Mouse (Mus musculus) liver, postnatal 0 days (tissue): Measurements from ENCODE around the gene Eif2s2.

Experiments
- CTCF ChIP-seq: sonication (generic); IDR thresholded peaks from 2 replicates; pipeline ENCODE4 v1.5.1; 2016; ENCODE audit warnings: antibody characterized with exemption, low read depth
- EP300 ChIP-seq: IDR thresholded peaks from 2 replicates; pipeline ENCODE4 v1.6.1; 2016; ENCODE audit warnings: antibody characterized with exemption, low read depth, mild to moderate bottlenecking

- no peak for TF ChIP-seq CTCF
- TF ChIP-seq EP300 = no peak
These were observed 24.6 kb downstream of the Eif2s2 start for GRCm38 (mm10) chr2:154868106-154868505.
